Mouse (Mus musculus) intestine, postnatal 0 days (tissue): ENCODE measurements around the gene Znrf1. TPM values are rescaled to one million over a fixed set of nuclear protein-coding genes. Genes with fewer than 3 reads are reported as not detected.

Source experiments
- ATAC-seq: fragments of 200-750 bp; cut with Nextera tagmentation; 2 replicates; pipeline ENCODE4 v1.8.0; 2017; ENCODE audit warnings: mild to moderate bottlenecking, moderate TSS enrichment, moderate library complexity
- H3K27ac ChIP-seq: fragments of 300-500 bp; sonication (generic); 2 replicates; pipeline ENCODE4 v1.5.1; 2014; ENCODE audit warnings: mild to moderate bottlenecking, low read depth, low read length, moderate library complexity
- H3K27me3 ChIP-seq: fragments of 300-500 bp; sonication (generic); replicated peaks from 2 replicates; pipeline ENCODE4 v1.6.1; 2014; ENCODE audit warnings: low read length, mixed read lengths; ENCODE audit not compliant: control insufficient read depth, insufficient read depth
- H3K36me3 ChIP-seq: fragments of 300-500 bp; sonication (generic); 2 replicates; pipeline ENCODE4 v1.6.1; 2014; ENCODE audit warnings: mild to moderate bottlenecking, moderate library complexity; ENCODE audit not compliant: control insufficient read depth, insufficient read depth
- H3K4me1 ChIP-seq: fragments of 300-500 bp; sonication (generic); replicated peaks from 2 replicates; pipeline ENCODE4 v1.6.1; 2014; ENCODE audit warnings: antibody characterized with exemption, low read length, mixed read lengths; ENCODE audit not compliant: control insufficient read depth, insufficient read depth
- H3K4me2 ChIP-seq: fragments of 300-500 bp; sonication (generic); replicated peaks from 2 replicates; pipeline ENCODE4 v1.6.1; 2014; ENCODE audit warnings: low read depth, mild to moderate bottlenecking, moderate library complexity
- H3K4me3 ChIP-seq: fragments of 300-500 bp; sonication (generic); 2 replicates; pipeline ENCODE4 v1.5.1; 2014; ENCODE audit warnings: low read depth, low read length
- H3K9ac ChIP-seq: fragments of 300-500 bp; sonication (generic); 2 replicates; pipeline ENCODE4 v1.6.1; 2014; ENCODE audit warnings: mild to moderate bottlenecking, low read depth, low read length
- H3K9me3 ChIP-seq: fragments of 300-500 bp; sonication (generic); 2 replicates; pipeline ENCODE4 v1.6.1; 2016; ENCODE audit warnings: mixed run types; ENCODE audit not compliant: control insufficient read depth
- CTCF ChIP-seq: sonication (generic); IDR thresholded peaks from 2 replicates; pipeline ENCODE4 v1.5.1; 2016; ENCODE audit warnings: low read depth, mild to moderate bottlenecking, control low read depth, antibody characterized with exemption, moderate library complexity
- WGBS: fragments of 180-500 bp; shearing (Covaris S2); extraction: QIAGEN DNeasy Blood & Tissue Kit; methylation state at CpG from one replicate; pipeline ENCODE4 v1.1.7; 2014; 5-methylcytosine and 5-hydroxymethylcytosine counted together
- polyA plus RNA-seq: library from polyadenylated mRNA; unstranded; fragments of >200 nt; fragmentation: Nextera tagmentation; extraction: Ambion mirVana; gene quantifications from 2 replicates; pipeline ENCODE4 v1.2.1, GENCODE M21; 2015

Znrf1 gene
- polyA plus RNA-seq, 1 experiment from 2014 or later, result 11.7 TPM

- Histone ChIP-seq H3K4me2 (no peak overlapping the region), H3K9me3 (no peaks in the 10 kb centered on the region), H3K4me1 (no peaks in the 10 kb centered on the region), H3K36me3 (no peaks in the 10 kb centered on the region), H3K9ac (no peak overlapping the region), H3K27me3 (no peaks in the 10 kb centered on the region), H3K4me3 (no peak overlapping the region), H3K27ac (no peak overlapping the region)
- ATAC-seq, result no peak
- 96% methylated on average over 1 of the region's 1 CpGs for WGBS
- TF ChIP-seq CTCF, result no peak
Measured at GRCm38 (mm10) chr8:111579318-111579717, 43.4 kb downstream of the Znrf1 start.

GRCm38 (mm10) chr8:111580306-111580705, 44.4 kb downstream of the Znrf1 start:
- TF ChIP-seq CTCF, result no peak
- 78% methylated on average over 3 of the region's 3 CpGs for WGBS
- Histone ChIP-seq H3K36me3 (no peaks in the 10 kb centered on the region), H3K27ac (no peak overlapping the region), H3K4me1 (no peaks in the 10 kb centered on the region), H3K27me3 (no peaks in the 10 kb centered on the region), H3K4me3 (no peak overlapping the region), H3K9ac (no peak overlapping the region), H3K4me2 (no peak overlapping the region), H3K9me3 (no peaks in the 10 kb centered on the region)
- no peak for ATAC-seq

GRCm38 (mm10) chr8:111582386-111582785, 46.5 kb downstream of the Znrf1 start:
- TF ChIP-seq CTCF, result no peak
- Histone ChIP-seq H3K27me3 (no peaks in the 10 kb centered on the region), H3K4me1 (no peaks in the 10 kb centered on the region), H3K36me3 (no peaks in the 10 kb centered on the region), H3K9me3 (no peaks in the 10 kb centered on the region), H3K9ac (no peak overlapping the region), H3K4me3 (no peak overlapping the region), H3K4me2 (no peak overlapping the region), H3K27ac (no peak overlapping the region)
- WGBS, result 73% methylated on average over 3 of the region's 3 CpGs
- ATAC-seq, result no peak

GRCm38 (mm10) chr8:111584946-111585345, 49.0 kb downstream of the Znrf1 start:
- ATAC-seq, result no peak
- Histone ChIP-seq H3K4me1 (no peaks in the 10 kb centered on the region), H3K4me2 (no peak overlapping the region), H3K27ac (no peak overlapping the region), H3K4me3 (no peak overlapping the region), H3K9ac (no peak overlapping the region), H3K9me3 (no peaks in the 10 kb centered on the region), H3K36me3 (no peaks in the 10 kb centered on the region), H3K27me3 (no peaks in the 10 kb centered on the region)
- 81% methylated on average over 3 of the region's 3 CpGs for WGBS
- TF ChIP-seq CTCF, result no peak

GRCm38 (mm10) chr8:111587545-111588094, 51.7 kb downstream of the Znrf1 start:
- Histone ChIP-seq H3K9ac (no peak overlapping the region), H3K4me1 (no peaks in the 10 kb centered on the region), H3K9me3 (no peaks in the 10 kb centered on the region), H3K4me2 (no peak overlapping the region), H3K4me3 (no peak overlapping the region), H3K27me3 (no peaks in the 10 kb centered on the region), H3K36me3 (no peaks in the 10 kb centered on the region), H3K27ac (no peak overlapping the region)
- no peak for ATAC-seq
- WGBS, result 93% methylated on average over 1 of the region's 1 CpGs
- TF ChIP-seq CTCF, result no peak

- no peak for TF ChIP-seq CTCF
- no peak for ATAC-seq
Measured at GRCm38 (mm10) chr8:111588336-111588735, 52.4 kb downstream of the Znrf1 start.

GRCm38 (mm10) chr8:111590214-111590613, 54.3 kb downstream of the Znrf1 start:
- Histone ChIP-seq H3K4me1 (0 out of 2 replicates have a peak, but pooled peaks cover under 1% of the 10 kb centered on the region), H3K9ac (no peak overlapping the region), H3K4me3 (no peak overlapping the region), H3K27me3 (no peaks in the 10 kb centered on the region), H3K36me3 (no peaks in the 10 kb centered on the region), H3K27ac (no peak overlapping the region), H3K4me2 (no peak overlapping the region), H3K9me3 (no peaks in the 10 kb centered on the region)
- WGBS, result 65% methylated on average over 3 of the region's 3 CpGs
- no peak for TF ChIP-seq CTCF
- ATAC-seq, result no peak

More at GRCm38 (mm10) chr8:111588336-111588735, 52.4 kb downstream of the Znrf1 start:
- Histone ChIP-seq H3K9me3 (no peaks in the 10 kb centered on the region), H3K36me3 (no peaks in the 10 kb centered on the region), H3K4me2 (no peak overlapping the region), H3K27me3 (no peaks in the 10 kb centered on the region), H3K4me3 (no peak overlapping the region), H3K27ac (no peak overlapping the region), H3K4me1 (no peaks in the 10 kb centered on the region), H3K9ac (no peak overlapping the region)
- 82% methylated on average over 2 of the region's 2 CpGs for WGBS
